Comparison of ENCODE assay signal across 11 mouse cellular contexts in genomic region chr3:127930326-127931012, GRCm38 (mm10). TPM values are rescaled to one million over a fixed set of nuclear protein-coding genes. Genes with fewer than 3 reads are reported as not detected.
DNase-seq lines count a peak whose midpoint lies in the region; ATAC-seq and TF ChIP-seq lines count a peak whose summit lies in the region.
"Had no signal": no experiment of that assay in that cellular context is flagged by ENCODE, and none has a peak within 500 bp of the region (broad histone marks: within the 10 kb centered on the region; RNA-seq: fewer than 3 reads in every experiment).

No protein-coding gene starts in this region.

- ATAC-seq in heart, embryonic 15.5 days (replicated peaks; ENCODE audit: insufficient number of reproducible peaks, insufficient read depth, low FRiP score, low read depth) = 0 out of 2 replicates have a peak, but pooled peaks have one; percentile 48
- peak; percentile 94 for ATAC-seq in intestine, embryonic 15.5 days
- ATAC-seq: activated CD4-positive, CD25-positive, alpha-beta regulatory T cell, adult 4 months had no signal

- H3ac ChIP-seq in myocyte (ENCODE audit: control insufficient read depth, insufficient read length) = no peak overlapping the region

- no peaks in the 10 kb centered on the region for H3K9me3 ChIP-seq in heart, embryonic 15.5 days (replicated peaks)
- H3K9me3 ChIP-seq in intestine, embryonic 15.5 days = no peaks in the 10 kb centered on the region
- H3K9me3 ChIP-seq: hindbrain, embryonic 12.5 days had no signal

- peak overlapping the region; percentile 25 for H3K27ac ChIP-seq in heart, embryonic 15.5 days
- peak overlapping the region; percentile 67 for H3K27ac ChIP-seq in intestine, embryonic 15.5 days
- H3K27ac ChIP-seq: hindbrain, embryonic 12.5 days had no signal

- DNase-seq in heart, adult 11 months = no peak
- DNase-seq in c-Kit-negative CD71-positive TER-119-positive erythroid progenitor cells, embryonic 14.5 days (ENCODE audit: low read depth, low spot score) = peak; percentile 91
- DNase-seq in adrenal gland, postnatal 36 days = no peak
- no peak for DNase-seq in thymus, postnatal 4 days
- no peak for DNase-seq in gastrocnemius, postnatal 10 days
- DNase-seq: cerebellum, adult 8-10 months had no signal

- 0 out of 2 replicates have a peak overlapping the region, but pooled peaks have one; percentile 6 for H3K4me2 ChIP-seq in heart, embryonic 15.5 days
- peak overlapping the region; percentile 14; the same call in 1 of the 2 replicates for H3K4me2 ChIP-seq in intestine, embryonic 15.5 days (replicated peaks)
- H3K4me2 ChIP-seq in myocyte (ENCODE audit: low read depth) = peak overlapping the region; percentile 6
- H3K4me2 ChIP-seq: hindbrain, embryonic 12.5 days had no signal

- no peaks in the 10 kb centered on the region for H3K36me3 ChIP-seq in heart, embryonic 15.5 days
- H3K36me3 ChIP-seq in intestine, embryonic 15.5 days = no peaks in the 10 kb centered on the region
- H3K36me3 ChIP-seq in myocyte (ENCODE audit: control insufficient read depth, insufficient read depth) = no peaks in the 10 kb centered on the region
- H3K36me3 ChIP-seq: hindbrain, embryonic 12.5 days had no signal

- TF ChIP-seq POLR2A in myocyte (IDR thresholded peaks at IDR 0.05; ENCODE audit: insufficient read length, low read depth) = no peak

- no peaks in the 10 kb centered on the region for H3K27me3 ChIP-seq in heart, embryonic 15.5 days
- no peaks in the 10 kb centered on the region for H3K27me3 ChIP-seq in intestine, embryonic 15.5 days (replicated peaks)
- no peaks in the 10 kb centered on the region for H3K27me3 ChIP-seq in myocyte (ENCODE audit: control insufficient read depth, insufficient read depth, insufficient read length)
- H3K27me3 ChIP-seq: hindbrain, embryonic 12.5 days had no signal

- H3K79me2 ChIP-seq in myocyte (ENCODE audit: control insufficient read depth, insufficient read depth) = no peaks in the 10 kb centered on the region

- H3K9ac ChIP-seq in heart, embryonic 15.5 days = no peak overlapping the region
- H3K9ac ChIP-seq in intestine, embryonic 15.5 days = no peak overlapping the region
- H3K9ac ChIP-seq: hindbrain, embryonic 12.5 days had no signal

- H3K4me1 ChIP-seq in heart, embryonic 15.5 days (replicated peaks) = 0 out of 2 replicates have a peak, but pooled peaks cover 10% of the 10 kb centered on the region
- 0 out of 2 replicates have a peak, but pooled peaks cover 5% of the 10 kb centered on the region for H3K4me1 ChIP-seq in intestine, embryonic 15.5 days (replicated peaks)
- H3K4me1 ChIP-seq: hindbrain, embryonic 12.5 days had no signal

- 60% methylated on average over 9 of the region's 9 CpGs for WGBS in heart, embryonic 15.5 days
- 71% methylated on average over 9 of the region's 9 CpGs for WGBS in intestine, embryonic 15.5 days

- H3K4me3 ChIP-seq in heart, embryonic 15.5 days = no peak overlapping the region
- no peak overlapping the region for H3K4me3 ChIP-seq in intestine, embryonic 15.5 days (replicated peaks)
- H3K4me3 ChIP-seq in myocyte = no peak overlapping the region
- H3K4me3 ChIP-seq: hindbrain, embryonic 12.5 days had no signal

TF ChIP-seq in myocyte, 11 proteins besides CTCF, POLR2A, EP300 and RAD21:
- TF ChIP-seq E2F4 (IDR thresholded peaks at IDR 0.05; ENCODE audit: insufficient read depth) = no peak
- no peak for TF ChIP-seq CEBPB (IDR thresholded peaks at IDR 0.05; ENCODE audit: insufficient read depth, poor library complexity, severe bottlenecking)
- no peak for TF ChIP-seq MYOD1 (IDR thresholded peaks at IDR 0.05; ENCODE audit: control insufficient read depth in 1 of 3, insufficient read length in 2 of 3, low read depth in 2 of 3)
- TF ChIP-seq MYOG (IDR thresholded peaks at IDR 0.05; ENCODE audit: control insufficient read depth in 1 of 3, insufficient read depth in 1 of 3, insufficient read length in 2 of 3, low read depth in 2 of 3) = no peak
- no peak for TF ChIP-seq SRF (IDR thresholded peaks at IDR 0.05; ENCODE audit: control insufficient read depth, insufficient read length, low read depth)
- TF ChIP-seq USF1 (IDR thresholded peaks at IDR 0.05; ENCODE audit: low read depth) = no peak
- TF ChIP-seq TCF12 (IDR thresholded peaks at IDR 0.05; ENCODE audit: insufficient read depth, poor library complexity, severe bottlenecking) = no peak
- TF ChIP-seq POLR2AphosphoS2 (IDR thresholded peaks at IDR 0.05; ENCODE audit: insufficient read length, low read depth) = no peak
- TF ChIP-seq REST (IDR thresholded peaks at IDR 0.05; ENCODE audit: insufficient read depth, insufficient read length) = no peak
- no peak for TF ChIP-seq MAX (IDR thresholded peaks at IDR 0.05; ENCODE audit: low read depth)

RNA-seq across cellular contexts. Expression of gene Fam241a, which starts 34.3 kb away (rescaled TPM):
- polyA plus RNA-seq in heart, embryonic 15.5 days (2015; fragmentation: Nextera tagmentation; extraction: Ambion mirVana) = 7.4 and 8.0 TPM in 2 replicates
- polyA plus RNA-seq in intestine, embryonic 15.5 days (2015; fragmentation: Nextera tagmentation; extraction: Ambion mirVana) = 12.3 and 13.4 TPM in 2 replicates
- 3.6 TPM for polyA plus RNA-seq in myocyte (2012; fragmentation: generic; extraction: Trizol)
- total RNA-seq in adrenal gland, postnatal 36 days (2021) = 1 to 10 TPM; 5.1 to 5.6 TPM
- total RNA-seq in gastrocnemius, postnatal 10 days (2021) = 1 to 10 TPM; 4.0 to 5.8 TPM
